Mouse (Mus musculus) embryo, embryonic 9.5 days (tissue): ENCODE results near the gene C330007P06Rik.
"Not testable (repeated sequence)": the region's sequence is repeated elsewhere in the genome, so short reads cannot be mapped to it uniquely, and the experiment has no call there.

ENCODE experiments used
- DNase-seq: peaks from one replicate; pipeline ENCODE4 v3.0.0-alpha.2; 2017; ENCODE audit errors: extremely low spot score

C330007P06Rik gene

GRCm38 (mm10) chrX:36873765-36874164, at the start of gene C330007P06Rik, which contains the start of gene Ube2a:
Gene C330007P06Rik (minus strand): TSS chrX:36874111.
Gene Ube2a (plus strand): TSS chrX:36873900.
- DNase-seq: no peak

GRCm38 (mm10) chrX:36921346-36921745, 47.4 kb upstream of the C330007P06Rik start:
- DNase-seq: no peak

- DNase-seq: no peak
Measured at GRCm38 (mm10) chrX:36917749-36918148, 43.8 kb upstream of the C330007P06Rik start.

GRCm38 (mm10) chrX:36911343-36911742, 37.4 kb upstream of the C330007P06Rik start:
- DNase-seq: peak; percentile 39

- no peak for DNase-seq
Measured at GRCm38 (mm10) chrX:36906539-36906938, 32.6 kb upstream of the C330007P06Rik start.

GRCm38 (mm10) chrX:36903115-36903768, 29.3 kb upstream of the C330007P06Rik start:
- peak; percentile 86 for DNase-seq

GRCm38 (mm10) chrX:36902321-36903114, 28.6 kb upstream of the C330007P06Rik start, which contains the start of gene Nkrf:
Gene Nkrf (minus strand): TSS chrX:36902899.
- peak; percentile 24 for DNase-seq

GRCm38 (mm10) chrX:36901655-36902054, 27.7 kb upstream of the C330007P06Rik start:
- no peak for DNase-seq

- not testable (repeated sequence) for DNase-seq
Measured at GRCm38 (mm10) chrX:36898931-36899330, 25.0 kb upstream of the C330007P06Rik start.

- DNase-seq: no peak
Measured at GRCm38 (mm10) chrX:36884719-36885118, 10.8 kb upstream of the C330007P06Rik start.

- DNase-seq: no peak
Measured at GRCm38 (mm10) chrX:36874704-36875128, 805 bp upstream of the C330007P06Rik start.

GRCm38 (mm10) chrX:36874178-36874696, 326 bp upstream of the C330007P06Rik start:
- peak; percentile 89 for DNase-seq

- no peak for DNase-seq
Measured at GRCm38 (mm10) chrX:36870372-36870771, 3.5 kb downstream of the C330007P06Rik start.

GRCm38 (mm10) chrX:36864609-36865328, 9.1 kb downstream of the C330007P06Rik start:
- no peak for DNase-seq

GRCm38 (mm10) chrX:36863766-36864608, 9.9 kb downstream of the C330007P06Rik start:
- DNase-seq: peak; percentile 76

GRCm38 (mm10) chrX:36852631-36853030, 21.3 kb downstream of the C330007P06Rik start:
- DNase-seq: no peak

- no peak for DNase-seq
Measured at GRCm38 (mm10) chrX:36847152-36847551, 26.8 kb downstream of the C330007P06Rik start.

- DNase-seq: no peak
Measured at GRCm38 (mm10) chrX:36843346-36843990, 30.4 kb downstream of the C330007P06Rik start.

- no peak for DNase-seq
Measured at GRCm38 (mm10) chrX:36841698-36842097, 32.2 kb downstream of the C330007P06Rik start.

GRCm38 (mm10) chrX:36839391-36839790, 34.5 kb downstream of the C330007P06Rik start:
- DNase-seq: no peak
